Mouse (Mus musculus) G1E (cell line): Measurements from ENCODE around the gene Pcbd2. TPM values are rescaled to one million over a fixed set of nuclear protein-coding genes. Genes with fewer than 3 reads are reported as not detected.

ENCODE experiments used
- ATAC-seq: 2 replicates; pipeline ENCODE4 v1.8.0; 2016; ENCODE audit warnings: mild to moderate bottlenecking; ENCODE audit not compliant: insufficient number of reproducible peaks, poor library complexity, low FRiP score, severe bottlenecking; ENCODE audit errors: extremely low read depth
- DNase-seq: peaks from one replicate; pipeline ENCODE4 v3.0.0; 2012; ENCODE audit warnings: low spot score
- H3K27me3 ChIP-seq: 2 replicates; pipeline ENCODE4 v1.6.1; 2012; ENCODE audit warnings: mild to moderate bottlenecking, low read length, inconsistent platforms; ENCODE audit not compliant: insufficient read depth
- H3K36me3 ChIP-seq: replicated peaks from 2 replicates; pipeline ENCODE3; 2012; ENCODE audit warnings: mild to moderate bottlenecking, inconsistent platforms
- H3K4me1 ChIP-seq: 2 replicates; pipeline ENCODE4 v1.6.1; 2012; ENCODE audit warnings: low read depth, low read length, inconsistent platforms, mixed read lengths; ENCODE audit not compliant: insufficient read depth
- H3K4me3 ChIP-seq: 2 replicates; pipeline ENCODE4 v1.5.1; 2012; ENCODE audit warnings: low read depth, mild to moderate bottlenecking, inconsistent platforms, low read length, moderate library complexity, mixed read lengths
- H3K9me3 ChIP-seq: replicated peaks from 2 replicates; pipeline ENCODE4 v1.6.1; 2012; ENCODE audit warnings: inconsistent platforms
- CTCF ChIP-seq: IDR thresholded peaks from 2 replicates; pipeline ENCODE4 v1.5.1; 2012; ENCODE audit warnings: low read depth, low read length, inconsistent platforms, mixed read lengths
- GATA1 ChIP-seq: IDR thresholded peaks from 2 replicates; pipeline ENCODE4 v1.6.1; 2012; ENCODE audit warnings: borderline replicate concordance, low read length, inconsistent platforms, mixed read lengths
- GATA2 ChIP-seq: IDR thresholded peaks from 2 replicates; pipeline ENCODE4 v1.6.1; 2012; ENCODE audit warnings: low read depth, low read length, inconsistent platforms, borderline replicate concordance
- POLR2AphosphoS5 ChIP-seq: IDR thresholded peaks from 2 replicates; pipeline ENCODE4 v1.6.1; 2012; ENCODE audit warnings: low read depth, low read length, inconsistent platforms; ENCODE audit not compliant: insufficient replicate concordance
- TAL1 ChIP-seq: conservative IDR thresholded peaks from 2 replicates; pipeline ENCODE4 v1.6.1; 2012; ENCODE audit warnings: low read depth, low read length, inconsistent platforms, mixed read lengths
- polyA plus RNA-seq: library from polyadenylated mRNA; stranded (reverse); fragments of >175 nt; gene quantifications from 2 replicates; pipeline ENCODE4 v1.2.3, GENCODE M21; 2012
- total RNA-seq, 2 experiments: library from RNA; stranded (forward) in 1 of 2; stranded (reverse) in 1 of 2; fragments of 200-1000 nt in 1 of 2; fragments of >200 nt in 1 of 2; fragmentation: Nextera tagmentation in 1 of 2; gene quantifications; 2 replicates each; pipeline ENCODE4 v1.2.3; 2014 to 2017

Gene Pcbd2
- total and polyA plus RNA-seq, 3 experiments, result 19.2 to 43.4 (median 30.9) TPM

GRCm38 (mm10) chr13:55760576-55760975 lies 33.4 kb downstream of the Pcbd2 start:
- H3K27me3 ChIP-seq, result no peaks in the 10 kb centered on the region
- no peaks in the 10 kb centered on the region for H3K9me3 ChIP-seq
- no peak for ATAC-seq
- TF ChIP-seq GATA2 (no peak), TAL1 (no peak), CTCF (no peak), POLR2AphosphoS5 (no peak), GATA1 (no peak)
- peaks cover 11% of the 10 kb centered on the region for H3K36me3 ChIP-seq
- H3K4me3 ChIP-seq, result no peak overlapping the region
- DNase-seq, result no peak
- peaks cover 9% of the 10 kb centered on the region for H3K4me1 ChIP-seq

- Histone ChIP-seq H3K27me3 (no peaks in the 10 kb centered on the region), H3K36me3 (peaks cover 11% of the 10 kb centered on the region), H3K4me3 (no peak overlapping the region), H3K4me1 (peaks cover 9% of the 10 kb centered on the region), H3K9me3 (no peaks in the 10 kb centered on the region)
- DNase-seq (no peak), ATAC-seq (no peak)
- TF ChIP-seq TAL1 (no peak), CTCF (no peak), POLR2AphosphoS5 (no peak), GATA2 (no peak), GATA1 (no peak)
Observed at GRCm38 (mm10) chr13:55761486-55761885, 34.3 kb downstream of the Pcbd2 start.

- H3K9me3 ChIP-seq, result no peaks in the 10 kb centered on the region
- H3K36me3 ChIP-seq, result peaks cover 10% of the 10 kb centered on the region
- no peaks in the 10 kb centered on the region for H3K4me1 ChIP-seq
- no peak overlapping the region for H3K4me3 ChIP-seq
- DNase-seq (no peak), ATAC-seq (no peak)
- TF ChIP-seq CTCF (no peak), POLR2AphosphoS5 (no peak), GATA1 (no peak), GATA2 (no peak), TAL1 (no peak)
- no peaks in the 10 kb centered on the region for H3K27me3 ChIP-seq
Observed at GRCm38 (mm10) chr13:55774352-55774751, 47.2 kb downstream of the Pcbd2 start.

- Histone ChIP-seq H3K27me3 (no peaks in the 10 kb centered on the region), H3K9me3 (no peaks in the 10 kb centered on the region), H3K4me1 (no peaks in the 10 kb centered on the region), H3K36me3 (peaks cover 10% of the 10 kb centered on the region), H3K4me3 (no peak overlapping the region)
- no peak for TF ChIP-seq GATA1
- TF ChIP-seq POLR2AphosphoS5, result no peak
- no peak for TF ChIP-seq GATA2
- ATAC-seq (no peak), DNase-seq (no peak)
Observed at GRCm38 (mm10) chr13:55775056-55775455, 47.9 kb downstream of the Pcbd2 start.

- no peaks in the 10 kb centered on the region for H3K9me3 ChIP-seq
- no peaks in the 10 kb centered on the region for H3K4me1 ChIP-seq
- no peak for DNase-seq
- H3K27me3 ChIP-seq, result no peaks in the 10 kb centered on the region
- H3K36me3 ChIP-seq, result no peaks in the 10 kb centered on the region
- H3K4me3 ChIP-seq, result no peak within 1 kb of the TSS
- ATAC-seq, result no peak
- TF ChIP-seq GATA2, result no peak
- no peak for TF ChIP-seq TAL1
- no peak for TF ChIP-seq CTCF
- no peak for TF ChIP-seq GATA1
- no peak for TF ChIP-seq POLR2AphosphoS5
Observed at GRCm38 (mm10) chr13:55784268-55784667, 57.1 kb downstream of the Pcbd2 start, which contains the start of gene Catsper3. Gene Catsper3, plus strand, starts transcription at chr13:55784568.

GRCm38 (mm10) chr13:55786120-55786519 lies 59.0 kb downstream of the Pcbd2 start:
- ATAC-seq (no peak), DNase-seq (no peak)
- Histone ChIP-seq H3K36me3 (no peaks in the 10 kb centered on the region), H3K27me3 (no peaks in the 10 kb centered on the region), H3K4me3 (no peak overlapping the region), H3K4me1 (no peaks in the 10 kb centered on the region), H3K9me3 (no peaks in the 10 kb centered on the region)
- TF ChIP-seq GATA1 (no peak), POLR2AphosphoS5 (no peak), TAL1 (no peak), CTCF (no peak), GATA2 (no peak)

GRCm38 (mm10) chr13:55801246-55801645 lies 74.1 kb downstream of the Pcbd2 start:
- no peak for DNase-seq
- no peaks in the 10 kb centered on the region for H3K9me3 ChIP-seq
- no peak for TF ChIP-seq POLR2AphosphoS5

More at GRCm38 (mm10) chr13:55801246-55801645, 74.1 kb downstream of the Pcbd2 start:
- H3K27me3 ChIP-seq, result peaks cover 9% of the 10 kb centered on the region
- H3K36me3 ChIP-seq, result no peaks in the 10 kb centered on the region
- no peaks in the 10 kb centered on the region for H3K4me1 ChIP-seq
- no peak for ATAC-seq
- H3K4me3 ChIP-seq, result no peak overlapping the region
